Mouse (Mus musculus): ENCODE measurements around the gene Rsph1. TPM values are rescaled to one million over a fixed set of nuclear protein-coding genes. Genes with fewer than 3 reads are reported as not detected.
A peak's percentile ranks its signal among the peaks of the same experiment; 100 is the strongest.

Gene Rsph1
- total RNA-seq, 2 experiments from 2014 or later: 15.4 to 16.7 TPM

DNA sequence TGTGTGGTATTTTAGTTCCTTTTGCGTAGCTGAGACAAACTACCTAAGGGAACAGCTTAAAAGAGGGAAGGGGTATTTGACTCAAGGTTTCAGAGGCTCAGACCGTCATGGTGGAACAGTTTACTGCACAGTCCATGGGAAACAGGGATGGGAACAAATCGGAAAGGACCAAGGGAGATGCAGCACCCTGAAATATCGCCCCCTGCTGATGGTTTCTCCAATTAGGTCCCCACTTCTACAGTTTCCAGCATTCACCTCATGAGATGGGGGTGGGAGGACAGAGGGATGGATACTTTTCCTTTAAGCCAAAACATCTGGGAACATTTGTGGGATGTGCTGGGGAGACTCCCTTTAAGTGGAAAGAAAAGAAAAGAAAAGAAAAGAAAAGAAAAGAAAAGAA is 17.4 kb downstream of the Rsph1 start:
- no peak for DNase-seq (ENCODE audit: low spot score in 2 of 2)

- DNase-seq (ENCODE audit: low spot score in 2 of 2): no peak
Observed at GRCm38 (mm10) chr17:31259145-31259544, 18.0 kb downstream of the Rsph1 start.

GRCm38 (mm10) chr17:31258310-31258865 is 18.8 kb downstream of the Rsph1 start:
- no peak for DNase-seq (ENCODE audit: low spot score in 2 of 2)

- no peak for DNase-seq (ENCODE audit: low spot score in 2 of 2)
Observed at GRCm38 (mm10) chr17:31257898-31258297, 19.3 kb downstream of the Rsph1 start.

GRCm38 (mm10) chr17:31257149-31257548 is 20.0 kb downstream of the Rsph1 start:
- DNase-seq (ENCODE audit: low spot score in 2 of 2): no peak

DNA sequence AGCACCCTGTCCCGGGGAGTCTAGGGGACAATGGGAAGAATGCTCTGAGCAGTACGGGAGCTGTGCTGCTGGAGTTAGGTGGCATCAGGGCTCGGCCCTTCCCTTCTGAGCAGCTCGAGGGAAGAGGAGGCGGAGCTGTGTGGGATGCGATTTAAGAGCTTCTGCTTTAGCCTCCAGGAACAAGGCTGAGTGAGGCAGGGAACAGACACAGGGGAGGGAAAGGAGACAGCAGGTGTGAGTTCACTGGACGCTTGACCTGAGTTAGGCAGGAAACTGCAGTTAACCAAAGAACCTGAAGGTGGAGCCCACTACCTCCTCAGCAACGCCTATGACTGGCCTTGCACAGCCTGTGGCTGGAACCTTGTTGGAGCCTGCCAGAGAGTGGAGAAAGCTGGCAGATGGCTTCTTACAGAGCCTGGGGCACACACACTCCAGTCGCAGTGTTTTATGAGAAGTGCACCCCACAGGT is 22.7 kb downstream of the Rsph1 start:
- DNase-seq (ENCODE audit: low spot score in 2 of 2): peak; percentile 66 to 84

DNA sequence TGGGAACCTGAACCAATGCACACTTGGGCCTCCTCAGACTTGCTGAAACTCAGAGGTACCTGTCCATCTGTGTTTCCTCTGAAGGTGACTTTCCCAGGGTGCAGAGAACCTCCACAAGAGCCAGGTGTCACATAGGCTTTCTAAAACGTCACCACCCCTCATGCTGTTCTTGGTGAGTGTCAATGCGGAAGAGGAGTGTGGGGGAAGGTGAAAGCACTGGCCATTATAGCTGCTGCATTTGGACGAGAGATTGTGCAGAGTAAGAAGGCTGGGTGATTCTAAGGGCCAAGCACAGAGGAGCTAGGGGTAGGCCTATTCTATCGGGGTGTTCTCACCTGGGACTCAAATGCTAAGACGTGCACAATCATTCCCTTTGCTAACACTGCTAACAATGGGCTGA is 23.2 kb downstream of the Rsph1 start:
- no peak for DNase-seq (ENCODE audit: low spot score in 2 of 2)

GRCm38 (mm10) chr17:31247144-31247543 is 30.0 kb downstream of the Rsph1 start:
- no peak for DNase-seq (ENCODE audit: low spot score in 2 of 2)

DNA sequence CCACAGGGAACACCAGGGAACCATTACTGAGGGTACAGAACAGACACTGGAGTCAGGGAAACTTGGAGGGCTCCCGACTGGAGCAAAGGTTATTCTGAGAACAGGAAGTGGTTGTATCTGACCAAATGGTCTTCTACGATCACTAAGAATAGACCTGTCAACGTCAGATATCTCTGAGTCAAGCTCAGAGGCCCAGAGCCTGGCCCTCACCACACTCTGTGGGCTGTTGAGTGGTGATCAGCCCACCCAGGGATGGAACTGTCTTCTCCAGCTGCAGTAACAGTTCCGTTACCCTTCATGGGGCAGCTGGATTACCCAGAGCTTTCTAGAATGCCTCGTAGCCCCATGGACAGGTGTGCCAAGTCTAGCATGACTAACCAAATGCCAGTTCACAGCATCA is 31.9 kb downstream of the Rsph1 start:
- no peak for DNase-seq (ENCODE audit: low spot score in 2 of 2)

- no peak for DNase-seq (ENCODE audit: low spot score in 2 of 2)
Observed at GRCm38 (mm10) chr17:31242764-31243163, 34.4 kb downstream of the Rsph1 start.

- DNase-seq (ENCODE audit: low spot score in 2 of 2): no peak
Observed at GRCm38 (mm10) chr17:31241156-31241555, 36.0 kb downstream of the Rsph1 start.

GRCm38 (mm10) chr17:31238234-31239020 is 38.8 kb downstream of the Rsph1 start:
- DNase-seq (ENCODE audit: low spot score in 2 of 2): no peak

DNA sequence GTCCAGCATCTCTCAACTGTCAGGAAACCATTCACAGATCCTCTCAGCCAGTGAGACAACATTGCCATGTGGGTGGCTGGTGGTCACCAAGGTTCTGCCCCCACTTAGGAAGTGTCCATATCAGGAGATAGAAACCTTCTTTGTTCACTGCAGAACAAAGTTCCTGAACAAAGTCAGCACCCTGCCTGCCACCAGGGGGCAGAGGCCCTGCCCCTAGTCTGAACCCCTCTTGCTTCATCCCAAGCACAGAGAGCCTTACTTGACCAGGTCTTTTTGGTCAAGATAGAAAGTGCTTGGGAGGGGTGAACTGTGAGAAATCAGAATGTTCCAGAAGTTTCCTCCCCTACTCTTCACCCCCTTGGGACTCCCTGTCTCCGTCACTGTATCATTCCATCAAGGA is 41.3 kb downstream of the Rsph1 start:
- no peak for DNase-seq (ENCODE audit: low spot score in 2 of 2)

DNA sequence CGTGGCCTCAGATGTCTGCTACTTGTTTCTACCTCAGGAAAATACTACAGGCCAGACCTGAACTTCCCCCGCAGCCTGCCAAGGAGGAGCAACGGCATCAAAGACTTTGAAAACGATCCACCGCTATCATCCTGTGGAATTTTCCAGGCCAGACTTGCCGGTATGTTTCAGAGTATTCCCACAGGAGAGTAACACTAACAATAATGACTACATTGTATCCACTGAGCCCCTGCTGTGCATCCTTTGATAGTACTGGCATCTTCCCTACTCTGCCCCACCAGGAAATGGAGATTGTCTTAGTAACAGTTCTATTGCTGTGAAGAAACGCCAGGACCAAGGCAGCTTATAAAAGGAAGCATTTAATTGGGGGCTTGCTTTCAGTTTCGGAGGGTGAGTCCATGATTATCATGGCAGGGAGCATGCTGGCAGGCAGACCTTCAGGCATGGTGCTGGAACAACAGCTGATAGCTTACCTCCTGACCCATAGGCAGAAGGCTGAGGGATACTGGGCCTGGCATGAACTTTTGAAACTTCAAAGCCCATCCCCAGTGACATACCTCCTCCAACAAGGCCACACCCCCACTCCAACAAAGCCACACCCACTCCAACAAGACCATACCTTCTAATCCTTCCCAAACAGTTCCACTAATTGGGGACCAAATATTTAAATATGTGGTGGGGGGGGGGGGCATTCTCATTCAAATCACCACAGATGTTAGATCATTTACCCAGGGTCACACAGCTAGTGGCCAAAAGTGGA is 44.8 kb downstream of the Rsph1 start:
- no peak for DNase-seq (ENCODE audit: low spot score in 2 of 2)

GRCm38 (mm10) chr17:31231780-31232179 is 45.4 kb downstream of the Rsph1 start:
- no peak for DNase-seq (ENCODE audit: low spot score in 2 of 2)

DNA sequence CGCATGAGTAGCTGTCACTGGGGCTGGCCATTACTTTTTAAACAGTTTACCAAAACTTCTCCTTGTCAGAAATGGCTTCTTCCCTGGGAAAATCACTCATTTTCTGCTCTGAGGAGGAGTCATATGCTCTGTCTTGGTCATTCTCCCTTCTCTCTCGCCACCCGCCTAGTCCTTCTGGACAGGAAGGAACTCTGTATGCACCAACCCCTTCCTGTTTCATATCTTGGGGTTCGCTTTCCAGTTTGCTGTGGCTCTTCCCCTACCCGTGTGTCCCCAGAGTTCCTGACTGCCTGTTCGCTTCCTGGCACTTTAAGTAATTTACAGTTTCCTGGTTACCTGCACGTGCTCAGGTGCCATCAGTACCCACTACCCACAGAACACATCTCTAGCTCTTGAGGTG is 50.3 kb downstream of the Rsph1 start:
- no peak for DNase-seq (ENCODE audit: low spot score in 2 of 2)

DNA sequence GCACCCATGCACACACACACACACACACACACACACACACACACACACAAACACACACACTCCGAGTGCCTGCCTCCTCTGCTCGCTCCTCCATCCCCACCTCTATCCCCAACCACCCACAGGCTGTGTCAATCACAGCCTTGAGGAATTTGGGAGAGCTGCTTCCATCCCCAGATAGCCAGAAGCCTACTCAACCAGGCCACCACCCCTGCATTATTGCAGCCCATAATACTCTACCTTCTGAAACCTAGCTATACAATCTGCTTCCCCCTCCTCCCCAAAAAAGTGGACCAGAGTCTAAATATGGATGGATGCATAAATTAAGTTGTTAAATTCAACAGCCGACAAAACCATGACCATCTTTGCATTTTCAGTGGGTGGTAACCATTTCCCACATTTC is 50.8 kb downstream of the Rsph1 start:
- DNase-seq (ENCODE audit: low spot score in 2 of 2): no peak

DNA sequence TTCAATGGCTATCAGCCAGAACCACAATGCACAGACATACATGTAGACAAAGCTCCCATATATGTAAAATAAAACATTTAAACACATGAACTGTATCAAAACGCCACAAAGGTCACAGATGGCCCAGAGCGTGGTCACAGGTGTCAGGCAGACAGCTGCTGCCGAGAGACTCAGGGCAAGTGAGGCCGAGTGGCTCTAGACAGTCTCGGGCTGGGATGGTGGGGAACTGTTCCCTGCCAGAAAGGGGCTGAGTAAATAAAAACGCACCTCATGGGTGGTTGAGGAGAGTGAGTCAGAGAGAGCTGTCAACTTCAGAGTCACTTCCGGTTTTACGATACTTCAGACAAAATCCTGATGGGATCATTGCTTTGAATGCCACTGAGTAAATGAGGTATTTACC is 52.6 kb downstream of the Rsph1 start:
- DNase-seq (ENCODE audit: low spot score in 2 of 2): no peak

DNA sequence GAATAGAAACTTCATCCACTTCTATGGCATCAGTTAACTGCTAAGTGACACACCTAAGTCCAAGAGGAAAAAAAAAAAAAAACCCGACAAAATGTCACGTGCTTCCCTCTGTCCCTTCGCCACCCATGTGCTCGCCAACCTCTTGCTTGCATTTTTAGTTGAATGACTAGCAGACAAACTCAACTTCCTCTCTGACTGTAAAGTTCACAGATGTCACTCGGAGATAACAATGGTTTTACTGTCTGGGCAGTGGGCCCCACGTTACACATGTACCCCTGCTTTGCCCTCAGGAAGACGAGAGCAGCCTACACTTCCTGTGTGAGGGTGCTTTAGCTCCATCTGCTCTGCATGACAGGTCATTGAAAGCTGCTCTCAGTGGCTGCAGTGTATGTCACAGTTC is 53.3 kb downstream of the Rsph1 start:
- no peak for DNase-seq (ENCODE audit: low spot score in 2 of 2)

- DNase-seq (ENCODE audit: low spot score in 2 of 2): no peak
Observed at GRCm38 (mm10) chr17:31222810-31223310, 54.3 kb downstream of the Rsph1 start.

DNA sequence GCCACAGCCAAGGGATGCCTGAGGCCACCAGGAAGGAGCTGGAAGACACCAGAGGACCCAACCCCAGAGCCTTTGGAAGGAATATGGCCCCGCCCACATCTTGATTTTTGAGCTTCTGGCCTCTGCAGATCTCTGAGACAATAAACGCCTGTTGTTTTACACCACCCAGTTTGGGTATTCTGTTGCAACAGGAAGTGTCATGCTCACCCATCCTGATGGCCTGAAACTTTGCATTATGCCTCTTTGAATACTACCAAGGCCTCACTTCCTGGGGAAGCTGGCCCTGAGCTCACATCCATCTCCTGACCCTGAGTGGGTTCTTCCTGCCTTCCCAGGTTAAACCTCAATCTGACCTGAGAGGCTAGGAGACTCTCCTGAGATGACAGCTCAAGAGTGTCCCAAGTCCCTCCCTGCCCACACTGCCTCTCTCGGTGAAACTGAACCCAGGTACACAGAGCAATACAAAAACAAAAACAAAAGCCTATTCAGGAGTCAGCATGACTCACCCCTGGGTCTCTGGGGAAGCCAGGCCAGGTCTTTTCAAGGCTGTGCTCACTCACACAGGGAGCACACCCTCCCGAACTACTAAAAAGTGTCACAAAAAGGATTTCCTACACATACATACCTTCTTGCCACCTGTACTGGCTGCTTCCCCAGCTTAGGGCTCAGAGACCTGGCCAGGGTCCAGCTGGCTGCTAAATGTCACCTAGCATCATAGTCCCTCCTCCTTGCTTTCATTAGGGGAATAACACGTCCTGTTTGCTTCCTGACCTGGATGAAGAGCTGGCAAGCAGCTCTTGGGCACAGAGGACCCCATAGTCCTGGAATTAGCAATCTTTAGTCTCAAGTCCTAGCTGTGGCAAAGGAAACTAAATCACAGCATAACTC is 60.9 kb downstream of the Rsph1 start:
- no peak for DNase-seq (ENCODE audit: low spot score in 2 of 2)
